Mouse (Mus musculus) kidney, embryonic 15.5 days (tissue): ENCODE measurements at regions not wholly inside any gene's neighbourhood (a gene's known extent, or its start where the extent isn't known, plus 50 kb on each side); places are given as distances from the start of the nearest gene placed in this dataset.

ENCODE experiments used
- ATAC-seq: fragments of 200-750 bp; cut with Nextera tagmentation; replicated peaks from 2 replicates; pipeline ENCODE4 v1.8.0; 2017; ENCODE audit warnings: moderate TSS enrichment; ENCODE audit not compliant: low FRiP score
- H3K27ac ChIP-seq: fragments of 300-500 bp; sonication (generic); 2 replicates; pipeline ENCODE4 v1.5.1; 2015; ENCODE audit warnings: mild to moderate bottlenecking, inconsistent platforms
- H3K27me3 ChIP-seq: fragments of 300-500 bp; sonication (generic); 2 replicates; pipeline ENCODE4 v1.6.1; 2015; ENCODE audit warnings: inconsistent platforms
- H3K36me3 ChIP-seq: fragments of 300-500 bp; sonication (generic); 2 replicates; pipeline ENCODE4 v1.6.1; 2015; ENCODE audit warnings: inconsistent platforms
- H3K4me1 ChIP-seq: fragments of 300-500 bp; sonication (generic); 2 replicates; pipeline ENCODE4 v1.6.1; 2015; ENCODE audit warnings: inconsistent platforms
- H3K4me2 ChIP-seq: fragments of 300-500 bp; sonication (generic); 2 replicates; pipeline ENCODE4 v1.6.1; 2015; ENCODE audit warnings: moderate library complexity, mild to moderate bottlenecking, inconsistent platforms
- H3K4me3 ChIP-seq: fragments of 300-500 bp; sonication (generic); replicated peaks from 2 replicates; pipeline ENCODE4 v1.5.1; 2015; ENCODE audit warnings: mild to moderate bottlenecking, inconsistent platforms
- H3K9ac ChIP-seq: fragments of 300-500 bp; sonication (generic); 2 replicates; pipeline ENCODE4 v1.6.1; 2015; ENCODE audit warnings: mild to moderate bottlenecking, inconsistent platforms
- H3K9me3 ChIP-seq: fragments of 300-500 bp; sonication (generic); replicated peaks from 2 replicates; pipeline ENCODE4 v1.6.1; 2016; ENCODE audit warnings: inconsistent platforms
- WGBS: fragments of 180-500 bp; shearing (Covaris S2); methylation state at CpG from one replicate; pipeline ENCODE4 v1.1.7; 2015; ENCODE audit warnings: mixed read lengths; 5-methylcytosine and 5-hydroxymethylcytosine counted together

DNA sequence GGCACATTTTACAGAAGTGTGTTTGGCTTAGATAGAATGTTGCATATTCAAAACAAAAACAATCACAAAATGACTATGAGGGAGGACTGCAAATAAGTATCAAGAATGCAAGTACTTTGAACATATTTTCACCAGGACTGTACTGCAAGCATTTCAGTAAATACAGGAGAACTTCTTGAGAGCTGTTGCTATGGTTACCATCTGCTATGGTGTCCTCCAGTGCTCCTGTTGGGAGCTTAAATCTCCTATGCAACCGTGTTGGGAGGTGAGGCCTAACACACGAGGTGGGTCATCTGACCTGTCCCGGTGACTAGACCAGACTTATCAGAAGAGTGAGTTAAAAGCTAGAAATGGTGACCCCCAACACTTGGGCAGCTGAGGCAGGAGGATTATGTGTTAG lies 253.9 kb downstream of the 1500009L16Rik start:
- Histone ChIP-seq H3K9me3 (no peaks in the 10 kb centered on the region), H3K4me2 (no peak overlapping the region), H3K27ac (no peak overlapping the region), H3K9ac (no peak overlapping the region), H3K27me3 (no peaks in the 10 kb centered on the region), H3K36me3 (no peaks in the 10 kb centered on the region), H3K4me1 (no peaks in the 10 kb centered on the region), H3K4me3 (no peak overlapping the region)
- 63% methylated on average over 3 of the region's 3 CpGs for WGBS
- ATAC-seq = no peak

DNA sequence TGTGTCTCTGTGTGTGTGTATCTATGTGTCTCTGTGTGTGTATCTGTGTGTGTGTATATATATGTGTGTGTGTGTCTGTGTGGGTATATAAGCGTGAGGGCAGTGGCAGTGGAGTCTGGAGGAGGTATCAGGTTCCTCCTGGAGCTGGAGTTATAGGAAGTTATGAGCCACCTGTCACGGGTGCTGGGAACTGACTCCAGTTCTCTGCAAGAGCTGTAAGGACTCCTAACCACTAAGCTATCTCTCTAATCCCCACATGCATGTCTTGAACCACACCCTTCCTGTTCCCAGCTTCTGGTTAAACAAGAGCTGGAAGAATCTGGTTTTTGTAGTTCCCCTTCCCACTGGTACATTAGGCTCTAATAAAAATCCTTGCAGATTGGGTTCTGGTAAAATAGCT lies 257.3 kb downstream of the 1500009L16Rik start:
- no peak for ATAC-seq
- WGBS = 66% methylated on average over 2 of the region's 2 CpGs
- no peak overlapping the region for H3K27ac ChIP-seq

DNA sequence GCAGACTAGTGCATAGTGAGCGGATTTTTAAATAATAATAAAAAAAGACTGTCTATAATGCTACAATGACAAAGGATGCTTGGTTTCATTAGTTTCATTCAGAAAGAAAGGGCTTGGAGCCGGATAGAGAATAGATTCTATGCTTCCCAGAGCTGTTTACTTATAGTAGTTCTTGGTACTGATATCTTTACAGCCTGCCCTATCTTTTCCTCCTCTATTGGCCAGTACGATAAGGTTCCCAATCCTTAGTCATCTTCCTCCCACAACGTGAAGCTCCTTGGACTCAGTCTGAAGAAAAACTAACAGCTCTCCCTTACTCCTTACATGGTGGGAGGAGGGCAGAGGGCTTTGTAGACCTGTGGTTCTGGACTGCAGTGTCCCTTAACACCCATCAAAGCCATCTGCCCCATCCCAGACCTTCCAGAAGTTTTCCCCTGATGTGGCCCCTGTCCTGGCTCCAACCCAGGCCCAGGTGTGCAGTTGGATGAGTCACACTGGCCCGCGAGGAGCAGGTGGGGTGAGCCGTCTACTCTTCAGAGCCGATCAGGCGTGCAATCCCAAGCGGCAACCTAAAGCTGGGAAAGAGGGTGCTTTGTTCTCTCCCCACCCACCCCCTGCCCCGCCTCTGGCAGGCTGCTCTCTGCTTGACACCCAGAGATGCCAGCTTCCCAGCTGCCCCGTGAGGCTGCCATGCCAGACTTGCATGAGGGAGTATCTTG lies 262.2 kb downstream of the 1500009L16Rik start:
- H3K27me3 ChIP-seq = no peaks in the 10 kb centered on the region; the same call in 1 of the 2 replicates
- H3K27ac ChIP-seq = no peak overlapping the region
- no peaks in the 10 kb centered on the region for H3K9me3 ChIP-seq
- ATAC-seq = peak; percentile 64
- no peak overlapping the region for H3K4me3 ChIP-seq
- peaks cover 6% of the 10 kb centered on the region; the same call in 1 of the 2 replicates for H3K4me1 ChIP-seq
- H3K36me3 ChIP-seq = no peaks in the 10 kb centered on the region
- no peak overlapping the region for H3K9ac ChIP-seq
- H3K4me2 ChIP-seq = no peak overlapping the region
- WGBS = 58% methylated on average over 12 of the region's 12 CpGs

More for the DNA sequence above, 257.3 kb downstream of the 1500009L16Rik start:
- no peak overlapping the region for H3K9ac ChIP-seq
- peaks cover 3% of the 10 kb centered on the region; the same call in 1 of the 2 replicates for H3K4me1 ChIP-seq
- no peak overlapping the region for H3K4me3 ChIP-seq
- H3K27me3 ChIP-seq = no peaks in the 10 kb centered on the region; the same call in 1 of the 2 replicates
- H3K9me3 ChIP-seq = no peaks in the 10 kb centered on the region
- no peak overlapping the region for H3K4me2 ChIP-seq
- no peaks in the 10 kb centered on the region for H3K36me3 ChIP-seq

DNA sequence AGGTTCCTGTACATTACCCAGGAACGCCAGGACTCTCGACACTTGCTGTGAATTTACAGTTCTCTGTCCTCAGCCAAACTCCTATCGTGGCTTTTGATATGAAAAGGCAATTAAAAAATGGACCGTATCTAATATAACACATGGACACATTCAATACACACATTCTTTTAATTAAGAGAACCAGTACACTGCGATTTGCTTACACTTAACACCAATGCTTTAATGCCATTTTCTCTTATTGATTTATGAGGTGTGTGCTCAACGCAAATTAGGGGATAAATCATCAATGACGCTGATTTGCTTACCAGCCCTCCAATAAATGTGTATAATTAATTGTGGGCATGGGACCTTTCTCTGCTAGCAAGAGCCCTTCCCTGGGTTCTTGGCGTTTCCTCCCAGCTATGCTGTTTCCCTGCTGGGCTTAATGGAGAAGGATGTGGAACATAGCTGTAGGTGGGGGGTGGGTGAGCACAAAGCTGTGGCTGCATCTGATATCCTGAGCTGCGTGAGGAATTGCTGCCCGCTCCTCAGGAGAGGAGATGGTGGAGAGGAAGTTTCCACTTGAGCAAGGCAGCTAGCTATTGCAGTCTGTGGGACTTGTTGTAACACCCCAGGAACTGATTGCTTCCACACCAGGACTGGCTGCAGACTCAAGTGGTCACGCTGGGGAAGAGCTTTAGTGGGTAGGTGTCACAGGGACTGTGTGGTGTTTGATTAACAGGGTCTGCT lies 270.1 kb downstream of the 1500009L16Rik start:
- H3K27me3 ChIP-seq = 0 out of 2 replicates have a peak, but pooled peaks cover 5% of the 10 kb centered on the region
- no peak overlapping the region for H3K9ac ChIP-seq
- H3K9me3 ChIP-seq = no peaks in the 10 kb centered on the region
- 0 out of 2 replicates have a peak overlapping the region, but pooled peaks have one; percentile 3 for H3K4me2 ChIP-seq
- no peak for ATAC-seq
- H3K36me3 ChIP-seq = no peaks in the 10 kb centered on the region
- H3K4me1 ChIP-seq = peaks cover 16% of the 10 kb centered on the region
- H3K4me3 ChIP-seq = no peak overlapping the region
- WGBS = 42% methylated on average over 11 of the region's 11 CpGs
- peak overlapping the region; percentile 49; the same call in 1 of the 2 replicates for H3K27ac ChIP-seq

DNA sequence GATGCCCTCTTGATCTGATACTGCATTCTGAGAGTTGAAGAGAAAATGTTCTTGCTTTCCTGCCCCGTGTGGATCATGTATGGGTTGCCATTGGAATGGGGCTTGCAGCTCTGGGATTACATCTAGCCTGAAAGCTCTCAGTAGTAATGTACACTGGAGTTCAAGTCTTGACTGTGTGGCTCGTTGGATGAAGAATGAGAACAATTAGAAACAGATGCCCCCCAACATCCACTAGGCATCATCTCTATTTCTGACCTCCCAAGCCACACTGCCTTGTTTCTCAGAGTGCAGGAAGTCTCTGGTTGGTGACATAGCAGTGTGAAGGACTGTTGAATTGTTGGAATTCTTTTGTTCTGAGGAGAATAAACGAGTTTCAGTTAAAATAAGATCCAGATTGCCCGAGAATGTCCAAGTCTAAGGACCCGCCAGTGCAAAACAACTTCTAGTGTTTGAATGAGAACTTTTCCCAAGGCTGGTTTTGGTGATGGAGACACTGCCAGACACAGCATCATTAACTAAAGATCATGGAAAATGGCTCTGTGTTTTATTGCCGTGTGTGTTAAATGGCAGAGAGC lies 272.4 kb downstream of the 1500009L16Rik start:
- Histone ChIP-seq H3K27ac (peak overlapping the region; percentile 56), H3K9me3 (no peaks in the 10 kb centered on the region), H3K9ac (no peak overlapping the region), H3K4me2 (no peak overlapping the region), H3K27me3 (0 out of 2 replicates have a peak, but pooled peaks cover 5% of the 10 kb centered on the region), H3K4me1 (peaks cover 18% of the 10 kb centered on the region), H3K4me3 (no peak overlapping the region), H3K36me3 (no peaks in the 10 kb centered on the region)
- no peak for ATAC-seq
- WGBS = 61% methylated on average over 6 of the region's 6 CpGs

DNA sequence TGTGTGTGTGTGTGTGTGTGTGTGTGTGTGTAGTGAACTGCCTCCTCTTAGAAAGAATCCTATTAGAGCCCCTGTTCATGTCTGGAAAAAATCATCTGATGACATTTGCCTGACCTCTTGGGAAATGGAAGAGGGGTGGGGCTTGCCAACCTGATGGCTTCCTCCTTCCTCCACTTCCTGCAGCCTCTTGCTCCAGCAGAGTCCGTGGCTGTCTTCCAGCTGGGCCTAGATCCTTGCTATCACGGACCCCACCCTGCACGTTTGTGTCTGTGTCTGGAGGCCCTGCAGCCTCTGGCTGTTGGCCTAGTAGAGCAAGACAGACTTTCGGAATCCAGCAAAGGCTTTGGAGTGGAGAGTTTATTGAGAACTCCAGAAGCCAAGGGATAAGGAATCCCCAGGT lies 273.2 kb downstream of the 1500009L16Rik start:
- H3K4me3 ChIP-seq = no peak overlapping the region
- no peaks in the 10 kb centered on the region for H3K36me3 ChIP-seq
- H3K4me2 ChIP-seq = no peak overlapping the region
- peak overlapping the region; percentile 56 for H3K27ac ChIP-seq
- no peaks in the 10 kb centered on the region for H3K9me3 ChIP-seq
- no peak overlapping the region for H3K9ac ChIP-seq
- 41% methylated on average over 4 of the region's 4 CpGs for WGBS
- H3K4me1 ChIP-seq = peaks cover 23% of the 10 kb centered on the region
- ATAC-seq = no peak
- H3K27me3 ChIP-seq = 0 out of 2 replicates have a peak, but pooled peaks cover 5% of the 10 kb centered on the region

DNA sequence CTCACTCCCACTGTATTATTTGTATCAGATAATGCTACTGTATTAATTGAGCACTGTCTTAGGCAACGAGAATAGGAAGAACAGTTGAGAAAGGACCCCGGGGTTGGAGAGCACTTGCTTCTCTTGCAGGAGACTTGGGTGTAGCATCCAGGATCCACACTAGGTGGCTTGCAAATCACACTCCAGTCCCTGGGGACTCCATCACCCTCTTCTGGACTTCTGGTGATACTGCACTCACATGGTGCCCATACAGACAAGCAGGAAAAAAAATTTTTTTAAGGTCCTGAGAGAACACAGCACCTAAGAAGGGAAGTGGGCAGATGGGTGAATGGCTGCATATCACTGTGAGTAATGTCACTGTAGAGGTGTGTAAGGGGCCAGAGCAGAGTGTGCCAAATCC lies 273.8 kb downstream of the 1500009L16Rik start:
- 72% methylated on average over 2 of the region's 2 CpGs for WGBS
- H3K4me3 ChIP-seq = no peak overlapping the region
- H3K27me3 ChIP-seq = 0 out of 2 replicates have a peak, but pooled peaks cover 3% of the 10 kb centered on the region
- ATAC-seq = no peak
- no peak overlapping the region for H3K9ac ChIP-seq
- no peak overlapping the region for H3K4me2 ChIP-seq
- no peaks in the 10 kb centered on the region for H3K9me3 ChIP-seq
- peaks cover 26% of the 10 kb centered on the region for H3K4me1 ChIP-seq
- 0 out of 2 replicates have a peak overlapping the region, but pooled peaks have one; percentile 15 for H3K27ac ChIP-seq
- no peaks in the 10 kb centered on the region for H3K36me3 ChIP-seq

DNA sequence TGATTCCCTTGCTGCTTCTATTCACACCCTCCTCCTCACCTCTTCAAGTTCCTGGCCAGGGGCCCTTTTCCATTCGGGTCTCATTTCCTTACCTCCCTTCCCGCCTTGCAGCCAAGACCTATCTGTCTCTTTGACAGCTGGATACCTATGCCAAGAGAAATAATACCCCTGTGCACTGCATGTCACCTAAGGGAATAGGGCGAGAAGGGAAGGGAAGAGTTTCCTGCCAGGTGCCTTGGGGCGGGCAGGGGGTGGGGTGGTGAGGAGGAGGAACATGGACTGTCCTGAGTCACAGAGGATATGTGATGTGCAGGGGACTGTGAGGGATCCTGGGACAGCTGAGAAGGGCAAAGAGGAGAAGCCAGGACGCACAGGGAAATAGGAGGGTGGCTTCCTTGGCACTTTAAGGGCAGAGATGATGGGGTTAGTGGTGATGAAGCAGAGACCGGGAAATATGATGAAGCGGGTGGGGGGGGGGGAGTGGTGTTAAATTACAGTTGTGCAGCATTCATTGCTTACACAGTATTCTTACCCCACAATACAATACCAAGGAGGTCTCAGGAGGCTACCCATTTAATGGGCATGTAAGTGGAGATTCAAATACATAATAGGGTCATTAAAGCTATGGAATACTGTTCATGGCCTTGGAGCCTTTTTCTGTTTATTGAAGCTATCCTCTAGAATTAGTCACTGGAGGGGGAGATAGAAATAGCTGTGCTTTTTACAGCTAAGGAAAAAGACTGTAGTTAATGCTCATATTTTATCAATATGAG lies 278.0 kb downstream of the 1500009L16Rik start:
- 27% methylated on average over 7 of the region's 7 CpGs for WGBS
- Histone ChIP-seq H3K27me3 (no peaks in the 10 kb centered on the region), H3K9me3 (no peaks in the 10 kb centered on the region), H3K4me2 (no peak overlapping the region), H3K4me3 (no peak overlapping the region), H3K4me1 (peaks cover 24% of the 10 kb centered on the region), H3K9ac (no peak overlapping the region), H3K36me3 (no peaks in the 10 kb centered on the region), H3K27ac (no peak overlapping the region)
- peak; percentile 79 for ATAC-seq

DNA sequence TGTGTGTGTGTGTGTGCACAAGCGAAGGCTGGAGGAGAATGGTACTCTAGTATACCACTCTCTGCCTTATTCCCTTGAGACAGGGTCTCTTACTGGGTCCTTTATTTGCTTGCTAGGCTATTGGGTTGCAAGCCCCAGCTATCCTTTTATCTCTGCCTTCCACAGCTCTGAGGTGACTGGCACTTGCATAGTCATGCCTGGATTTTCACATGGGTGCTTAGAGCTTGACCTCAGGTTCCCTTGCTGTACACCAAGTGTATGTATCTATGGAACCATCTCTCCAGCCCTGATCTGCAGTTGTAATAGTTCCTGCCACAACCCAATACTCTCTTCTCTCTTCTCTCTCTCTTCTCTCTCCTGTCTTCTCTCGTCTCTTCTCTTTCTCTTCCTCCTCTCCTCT lies 280.1 kb downstream of the 1500009L16Rik start:
- no peak overlapping the region for H3K4me3 ChIP-seq
- no peaks in the 10 kb centered on the region for H3K27me3 ChIP-seq
- H3K27ac ChIP-seq = no peak overlapping the region
- H3K9ac ChIP-seq = no peak overlapping the region
- H3K4me1 ChIP-seq = peaks cover 19% of the 10 kb centered on the region
- no peaks in the 10 kb centered on the region for H3K9me3 ChIP-seq
- H3K4me2 ChIP-seq = no peak overlapping the region
- no peaks in the 10 kb centered on the region for H3K36me3 ChIP-seq
- WGBS = 73% methylated on average over 2 of the region's 2 CpGs
- ATAC-seq = no peak

DNA sequence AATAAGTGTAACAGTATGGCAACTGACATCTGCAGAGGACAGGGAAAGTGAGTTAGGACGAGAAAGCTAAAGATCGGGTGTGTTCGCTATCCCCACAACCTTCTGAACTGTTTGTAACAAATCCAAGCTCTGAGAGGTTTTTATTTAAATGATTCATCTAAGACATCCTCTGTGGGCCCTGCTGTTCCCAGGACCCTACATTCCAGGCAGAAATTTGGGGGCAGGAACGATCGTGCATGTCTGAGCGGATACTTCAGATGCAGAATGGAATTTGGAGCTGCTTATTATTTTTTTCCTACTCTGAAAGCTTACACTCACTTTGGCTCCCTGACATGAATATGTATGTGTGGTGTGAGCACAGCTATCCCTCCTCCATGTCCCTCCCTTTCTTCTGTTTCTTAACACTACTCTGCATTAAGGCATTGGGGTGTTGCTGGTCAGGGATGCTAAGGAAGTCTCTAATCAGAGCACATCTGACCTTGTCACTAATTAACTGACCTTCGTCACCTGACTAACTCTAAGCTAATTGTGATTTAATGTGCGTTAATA lies 281.0 kb downstream of the 1500009L16Rik start:
- WGBS = 67% methylated on average over 8 of the region's 8 CpGs
- Histone ChIP-seq H3K4me3 (no peak overlapping the region), H3K9ac (no peak overlapping the region), H3K4me2 (no peak overlapping the region), H3K27ac (0 out of 2 replicates have a peak overlapping the region, but pooled peaks have one; percentile 4), H3K27me3 (no peaks in the 10 kb centered on the region), H3K4me1 (peaks cover 19% of the 10 kb centered on the region), H3K36me3 (no peaks in the 10 kb centered on the region), H3K9me3 (no peaks in the 10 kb centered on the region)
- no peak for ATAC-seq

DNA sequence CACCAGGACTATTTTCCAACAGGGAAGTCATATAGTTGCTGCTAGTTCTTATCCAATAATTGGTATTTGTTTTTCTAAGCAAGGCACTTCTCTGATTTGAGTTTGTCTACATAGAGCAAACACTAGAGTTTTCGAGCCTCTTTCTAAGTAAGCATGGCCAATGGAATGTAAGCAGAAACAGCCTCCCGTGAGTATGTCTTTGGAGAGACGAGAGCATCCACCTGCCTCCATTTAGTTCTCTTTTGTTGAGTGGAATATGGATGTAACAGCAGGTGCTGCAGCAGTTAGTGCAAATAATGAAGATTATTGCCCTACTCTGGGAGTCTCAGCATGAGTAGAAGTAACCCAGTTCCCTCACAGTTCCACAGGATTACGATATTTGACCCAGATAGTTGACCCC lies 286.3 kb downstream of the 1500009L16Rik start:
- no peak for ATAC-seq
- no peak overlapping the region for H3K27ac ChIP-seq
- no peak overlapping the region for H3K4me2 ChIP-seq
- no peaks in the 10 kb centered on the region for H3K36me3 ChIP-seq
- WGBS = 87% methylated on average over 4 of the region's 4 CpGs
- no peak overlapping the region for H3K4me3 ChIP-seq
- 0 out of 2 replicates have a peak, but pooled peaks cover 1% of the 10 kb centered on the region for H3K4me1 ChIP-seq
- no peaks in the 10 kb centered on the region for H3K9me3 ChIP-seq
- H3K27me3 ChIP-seq = no peaks in the 10 kb centered on the region
- no peak overlapping the region for H3K9ac ChIP-seq
